Mouse (Mus musculus) forebrain, postnatal 0 days (tissue): ENCODE measurements around the gene Prkca. TPM values are rescaled to one million over a fixed set of nuclear protein-coding genes. Genes with fewer than 3 reads are reported as not detected.

Experiments used
- ATAC-seq: fragments of 200-750 bp; cut with Nextera tagmentation; 2 replicates; pipeline ENCODE4 v1.8.0; 2017; ENCODE audit warnings: mild to moderate bottlenecking, moderate library complexity
- DNase-seq: peaks from one replicate; pipeline ENCODE4 v3.0.0-alpha.2; 2015
- H3K27ac ChIP-seq: fragments of 300-500 bp; sonication (generic); 2 replicates; pipeline ENCODE4 v1.5.1; 2014; ENCODE audit warnings: low read depth, mild to moderate bottlenecking, antibody characterized with exemption, low read length, moderate library complexity, mixed read lengths
- H3K27me3 ChIP-seq: fragments of 300-500 bp; sonication (generic); 2 replicates; pipeline ENCODE4 v1.6.1; 2014; ENCODE audit warnings: mild to moderate bottlenecking, low read length, mixed read lengths; ENCODE audit not compliant: insufficient read depth
- H3K36me3 ChIP-seq: fragments of 300-500 bp; sonication (generic); 2 replicates; pipeline ENCODE4 v1.6.1; 2014; ENCODE audit warnings: mild to moderate bottlenecking, moderate library complexity; ENCODE audit not compliant: insufficient read depth
- H3K4me1 ChIP-seq: fragments of 300-500 bp; sonication (generic); 2 replicates; pipeline ENCODE4 v1.6.1; 2014; ENCODE audit warnings: antibody characterized with exemption; ENCODE audit not compliant: insufficient read depth
- H3K4me2 ChIP-seq: fragments of 300-500 bp; sonication (generic); 2 replicates; pipeline ENCODE4 v1.6.1; 2014; ENCODE audit warnings: low read depth, mild to moderate bottlenecking, moderate library complexity
- H3K4me3 ChIP-seq: fragments of 300-500 bp; sonication (generic); 2 replicates; pipeline ENCODE4 v1.5.1; 2014; ENCODE audit warnings: low read depth, low read length, mixed read lengths
- H3K9ac ChIP-seq: fragments of 300-500 bp; sonication (generic); 2 replicates; pipeline ENCODE4 v1.6.1; 2014; ENCODE audit warnings: mild to moderate bottlenecking
- H3K9me3 ChIP-seq: fragments of 300-500 bp; sonication (generic); 2 replicates; pipeline ENCODE4 v1.6.1; 2016; ENCODE audit warnings: low read length
- CTCF ChIP-seq: sonication (generic); IDR thresholded peaks from 2 replicates; pipeline ENCODE4 v1.5.1; 2016; ENCODE audit warnings: antibody characterized with exemption, control low read depth, low read depth
- WGBS: fragments of 180-500 bp; shearing (Covaris S2); extraction: QIAGEN DNeasy Blood & Tissue Kit; methylation state at CpG from one replicate; pipeline ENCODE4 v1.1.7; 2014; 5-methylcytosine and 5-hydroxymethylcytosine counted together
- polyA plus RNA-seq: library from polyadenylated mRNA; unstranded; fragments of >200 nt; fragmentation: Nextera tagmentation; extraction: Ambion mirVana; gene quantifications from 2 replicates; pipeline ENCODE4 v1.2.1, GENCODE M21; 2015
- total RNA-seq: library from RNA; depleted of rRNA; stranded (reverse); fragments of >200 nt; gene quantifications from 2 replicates; pipeline ENCODE4 v1.2.3, GENCODE M21; 2014

Prkca gene
- total and polyA plus RNA-seq, 2 experiments from 2014 or later: 5.0 to 30.0 TPM

- Histone ChIP-seq H3K27me3 (no peaks in the 10 kb centered on the region), H3K4me3 (no peak overlapping the region), H3K4me1 (no peaks in the 10 kb centered on the region), H3K9me3 (no peaks in the 10 kb centered on the region), H3K27ac (no peak overlapping the region), H3K36me3 (no peaks in the 10 kb centered on the region), H3K9ac (no peak overlapping the region), H3K4me2 (no peak overlapping the region)
- DNase-seq (no peak), ATAC-seq (no peak)
- WGBS: 88% methylated on average over 11 of the region's 11 CpGs
- no peak for TF ChIP-seq CTCF
These were observed 412.4 kb downstream of the Prkca start for GRCm38 (mm10) chr11:107931288-107931687.

- Histone ChIP-seq H3K4me2 (no peak overlapping the region), H3K4me3 (no peak overlapping the region), H3K9me3 (no peaks in the 10 kb centered on the region), H3K4me1 (no peaks in the 10 kb centered on the region), H3K36me3 (no peaks in the 10 kb centered on the region), H3K9ac (no peak overlapping the region), H3K27ac (0 out of 2 replicates have a peak overlapping the region, but pooled peaks have one; percentile 15), H3K27me3 (no peaks in the 10 kb centered on the region)
- TF ChIP-seq CTCF: no peak
- ATAC-seq (no peak), DNase-seq (no peak)
- 62% methylated on average over 3 of the region's 3 CpGs for WGBS
These were observed 414.0 kb downstream of the Prkca start for GRCm38 (mm10) chr11:107929712-107930111.

DNA sequence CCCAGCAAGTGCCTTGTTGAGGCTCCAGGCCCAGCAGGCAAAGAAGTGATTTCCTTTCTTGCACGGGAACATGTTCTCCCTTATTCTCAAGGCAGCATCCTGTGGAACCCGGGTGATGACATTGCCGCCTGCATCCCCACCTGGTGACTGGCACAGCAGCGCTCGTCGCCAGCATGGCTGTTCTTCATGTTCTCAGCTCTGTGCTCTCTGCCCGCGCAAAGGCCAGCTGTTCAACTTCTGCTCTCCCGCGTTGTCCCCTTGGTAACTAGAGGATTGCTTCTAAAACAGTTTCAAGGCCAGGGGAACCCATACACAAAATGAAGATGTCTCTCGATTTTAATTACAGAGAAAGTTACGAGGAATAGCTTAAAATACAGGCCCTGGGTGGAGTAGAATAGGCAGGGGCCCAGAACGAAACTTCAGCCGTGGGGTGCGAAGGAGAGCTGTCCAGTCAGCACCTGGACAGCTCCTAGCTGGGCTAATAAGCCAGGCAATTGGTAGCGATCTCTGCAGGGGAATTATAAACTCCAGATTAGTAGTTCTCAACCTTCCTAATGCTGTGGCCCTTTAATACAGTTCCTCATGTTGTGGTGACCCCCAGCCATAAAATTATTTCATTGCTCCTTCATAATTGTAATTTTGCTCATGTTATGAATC is 423.7 kb downstream of the Prkca start:
- peak; percentile 44 for DNase-seq
- no peak for TF ChIP-seq CTCF
- no peak overlapping the region for H3K4me2 ChIP-seq
- H3K27ac ChIP-seq: no peak overlapping the region
- 36% methylated on average over 16 of the region's 16 CpGs for WGBS
- H3K27me3 ChIP-seq: no peaks in the 10 kb centered on the region; the same call in 1 of the 2 replicates
- H3K9me3 ChIP-seq: no peaks in the 10 kb centered on the region
- H3K36me3 ChIP-seq: no peaks in the 10 kb centered on the region
- H3K9ac ChIP-seq: no peak overlapping the region
- peak; percentile 38; the same call in 1 of the 2 replicates for ATAC-seq
- no peak overlapping the region for H3K4me3 ChIP-seq
- peaks cover 9% of the 10 kb centered on the region for H3K4me1 ChIP-seq

DNA sequence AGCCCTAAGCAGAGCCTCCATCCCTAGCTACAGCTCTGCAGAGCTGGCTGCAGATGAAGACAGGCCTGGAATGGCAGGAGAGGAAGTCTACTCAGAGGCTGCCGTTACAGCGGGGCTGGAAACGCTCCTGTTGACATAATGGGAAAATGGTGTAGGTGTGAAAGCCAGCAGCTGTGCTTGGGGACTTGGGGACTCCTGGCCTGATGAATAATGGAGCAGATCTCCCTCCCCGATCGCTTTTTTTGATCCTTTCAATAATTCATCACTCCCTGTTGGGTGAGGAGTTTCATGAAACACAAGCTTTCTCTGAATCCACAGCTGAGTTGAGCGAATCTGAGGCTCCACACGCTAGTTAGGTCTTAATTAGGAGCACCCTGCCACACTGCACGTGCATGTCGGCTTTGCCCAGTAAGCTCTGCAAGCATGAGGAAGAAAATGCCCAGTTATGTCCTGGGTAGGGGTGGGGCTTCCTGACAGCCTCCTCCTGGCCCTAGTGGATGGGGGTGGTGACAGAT is 425.9 kb downstream of the Prkca start:
- Histone ChIP-seq H3K9me3 (no peaks in the 10 kb centered on the region), H3K4me3 (no peak overlapping the region), H3K4me1 (peaks cover 9% of the 10 kb centered on the region), H3K36me3 (no peaks in the 10 kb centered on the region), H3K9ac (no peak overlapping the region), H3K27ac (peak overlapping the region; percentile 29; the same call in 1 of the 2 replicates), H3K27me3 (no peaks in the 10 kb centered on the region; the same call in 1 of the 2 replicates), H3K4me2 (no peak overlapping the region)
- ATAC-seq (peak; percentile 55), DNase-seq (peak; percentile 70)
- TF ChIP-seq CTCF: no peak
- WGBS: 16% methylated on average over 9 of the region's 9 CpGs

- no peaks in the 10 kb centered on the region for H3K36me3 ChIP-seq
- ATAC-seq (peak; percentile 61), DNase-seq (peak; percentile 48)
- H3K4me2 ChIP-seq: peak within 1 kb of the TSS; percentile 77
- no peaks in the 10 kb centered on the region; the same call in 1 of the 2 replicates for H3K27me3 ChIP-seq
- no peaks in the 10 kb centered on the region for H3K9me3 ChIP-seq
- peaks cover 9% of the 10 kb centered on the region for H3K4me1 ChIP-seq
- WGBS: 4% methylated on average over 36 of the region's 36 CpGs
- TF ChIP-seq CTCF: no peak
- no peak within 1 kb of the TSS for H3K27ac ChIP-seq
- peak within 1 kb of the TSS; percentile 45 for H3K4me3 ChIP-seq
- peak within 1 kb of the TSS; percentile 55 for H3K9ac ChIP-seq
These were observed 429.0 kb downstream of the Prkca start, which contains the start of gene Cacng5 for GRCm38 (mm10) chr11:107914634-107915226. Cacng5 (minus strand) TSS chr11:107915055.

DNA sequence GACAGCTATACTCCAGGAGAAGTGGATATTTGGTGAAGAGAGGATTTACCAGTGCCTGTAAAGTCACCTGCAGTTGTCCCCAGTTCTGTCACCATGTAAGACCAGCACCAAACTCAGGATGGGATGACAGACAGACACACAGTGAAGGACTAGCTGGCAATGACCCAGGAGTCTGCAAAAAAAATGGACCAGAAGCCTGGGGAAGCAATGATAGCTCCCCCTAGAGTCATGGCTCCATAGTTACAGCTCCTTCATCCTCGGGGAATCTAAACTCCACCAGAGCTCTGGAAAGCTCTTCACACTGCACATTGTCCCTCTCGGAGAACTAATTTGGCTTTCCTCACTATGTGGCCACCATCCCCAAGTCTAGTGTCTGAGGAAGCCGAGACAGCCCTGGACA is 430.4 kb downstream of the Prkca start:
- H3K27ac ChIP-seq: no peak overlapping the region
- no peaks in the 10 kb centered on the region for H3K9me3 ChIP-seq
- H3K9ac ChIP-seq: no peak overlapping the region
- ATAC-seq (no peak), DNase-seq (no peak)
- no peaks in the 10 kb centered on the region; the same call in 1 of the 2 replicates for H3K27me3 ChIP-seq
- 48% methylated on average over 3 of the region's 3 CpGs for WGBS
- no peak overlapping the region for H3K4me3 ChIP-seq
- no peak overlapping the region for H3K4me2 ChIP-seq
- H3K36me3 ChIP-seq: no peaks in the 10 kb centered on the region
- peaks cover 9% of the 10 kb centered on the region for H3K4me1 ChIP-seq
- TF ChIP-seq CTCF: peak; percentile 38

GRCm38 (mm10) chr11:107905364-107905763 is 438.4 kb downstream of the Prkca start:
- Histone ChIP-seq H3K4me1 (no peaks in the 10 kb centered on the region), H3K27ac (no peak overlapping the region), H3K36me3 (no peaks in the 10 kb centered on the region), H3K9ac (no peak overlapping the region), H3K27me3 (no peaks in the 10 kb centered on the region), H3K9me3 (no peaks in the 10 kb centered on the region), H3K4me2 (no peak overlapping the region), H3K4me3 (no peak overlapping the region)
- TF ChIP-seq CTCF: no peak
- WGBS: 49% methylated on average over 9 of the region's 9 CpGs
- ATAC-seq (no peak), DNase-seq (no peak)
